Mouse (Mus musculus): ENCODE data around the gene Cyb5rl. TPM values are rescaled to one million over a fixed set of nuclear protein-coding genes. Genes with fewer than 3 reads are reported as not detected.

Cyb5rl gene
- total RNA-seq, 2 experiments from 2014 or later, result 19.8 to 23.1 TPM

GRCm38 (mm10) chr4:107058781-107059180, 8.0 kb upstream of the Cyb5rl start:
- DNase-seq (ENCODE audit: low spot score in 2 of 2), result no peak

- no peak for DNase-seq (ENCODE audit: low spot score in 2 of 2)
These were observed 5.2 kb upstream of the Cyb5rl start for GRCm38 (mm10) chr4:107061560-107061959.

- DNase-seq (ENCODE audit: low spot score in 2 of 2), result no peak
These were observed 3.6 kb upstream of the Cyb5rl start for GRCm38 (mm10) chr4:107063214-107063613.

GRCm38 (mm10) chr4:107064394-107065098, 2.2 kb upstream of the Cyb5rl start:
- no peak for DNase-seq (ENCODE audit: low spot score in 2 of 2)

- peak in 1 of 2 experiments; percentile 47 for DNase-seq (ENCODE audit: low spot score in 2 of 2)
These were observed 508 bp downstream of the Cyb5rl start for GRCm38 (mm10) chr4:107067151-107067840.

GRCm38 (mm10) chr4:107072343-107072742, 5.6 kb downstream of the Cyb5rl start:
- DNase-seq (ENCODE audit: low spot score in 2 of 2), result no peak

GRCm38 (mm10) chr4:107075456-107075855, 8.7 kb downstream of the Cyb5rl start:
- DNase-seq (ENCODE audit: low spot score in 2 of 2), result no peak

GRCm38 (mm10) chr4:107078894-107079293, 12.1 kb downstream of the Cyb5rl start:
- DNase-seq (ENCODE audit: low spot score in 2 of 2), result no peak

- no peak for DNase-seq (ENCODE audit: low spot score in 2 of 2)
These were observed 12.9 kb downstream of the Cyb5rl start for GRCm38 (mm10) chr4:107079716-107080115.

- DNase-seq (ENCODE audit: low spot score in 2 of 2), result no peak
These were observed 15.4 kb downstream of the Cyb5rl start for GRCm38 (mm10) chr4:107082185-107082584.

GRCm38 (mm10) chr4:107083126-107083525, 16.3 kb downstream of the Cyb5rl start:
- DNase-seq (ENCODE audit: low spot score in 2 of 2), result no peak

- DNase-seq (ENCODE audit: low spot score in 2 of 2), result peak in 1 of 2 experiments; percentile 44
These were observed 17.6 kb downstream of the Cyb5rl start for GRCm38 (mm10) chr4:107084343-107084742.

GRCm38 (mm10) chr4:107084858-107085257, 18.1 kb downstream of the Cyb5rl start:
- peak in 1 of 2 experiments; percentile 37 for DNase-seq (ENCODE audit: low spot score in 2 of 2)

GRCm38 (mm10) chr4:107091696-107092095, 24.9 kb downstream of the Cyb5rl start:
- DNase-seq (ENCODE audit: low spot score in 2 of 2), result peak in 1 of 2 experiments; percentile 62

- DNase-seq (ENCODE audit: low spot score in 2 of 2), result no peak
These were observed 27.8 kb downstream of the Cyb5rl start for GRCm38 (mm10) chr4:107094484-107095187.

- DNase-seq (ENCODE audit: low spot score in 2 of 2), result no peak
These were observed 29.3 kb downstream of the Cyb5rl start for GRCm38 (mm10) chr4:107096043-107096442.

- no peak for DNase-seq (ENCODE audit: low spot score in 2 of 2)
These were observed 30.1 kb downstream of the Cyb5rl start, which contains the start of gene Cdcp2 for GRCm38 (mm10) chr4:107096841-107097373. TSS of gene Cdcp2 (plus strand) at chr4:107096891.

GRCm38 (mm10) chr4:107097871-107098270, 31.1 kb downstream of the Cyb5rl start:
- DNase-seq (ENCODE audit: low spot score in 2 of 2), result no peak

- no peak for DNase-seq (ENCODE audit: low spot score in 2 of 2)
These were observed 31.6 kb downstream of the Cyb5rl start for GRCm38 (mm10) chr4:107098375-107098774.

GRCm38 (mm10) chr4:107098791-107099525, 32.2 kb downstream of the Cyb5rl start:
- no peak for DNase-seq (ENCODE audit: low spot score in 2 of 2)

- no peak for DNase-seq (ENCODE audit: low spot score in 2 of 2)
These were observed 35.4 kb downstream of the Cyb5rl start for GRCm38 (mm10) chr4:107102220-107102619.
